Mouse (Mus musculus) kidney, adult 2 months (tissue): ENCODE results near the gene Cyfip2.
A peak's percentile ranks its signal among the peaks of the same experiment; 100 is the strongest.

Experiments used
- CTCF ChIP-seq: fragments of 200-500 bp; conservative IDR thresholded peaks from 2 replicates; pipeline ENCODE4 v1.5.1; 2011; ENCODE audit warnings: low read depth, mild to moderate bottlenecking, control low read depth, low read length, moderate library complexity, mixed read lengths; ENCODE audit not compliant: insufficient read depth, insufficient read length
- POLR2A ChIP-seq: fragments of 200-500 bp; IDR thresholded peaks from one replicate; pipeline ENCODE4 v1.6.1; 2011; ENCODE audit warnings: low read depth, low read length, control low read depth

GRCm38 (mm10) chr11:46276778-46277177, 35.9 kb downstream of the Cyfip2 start:
- TF ChIP-seq POLR2A (no peak), CTCF (peak; percentile 56)
